Mouse (Mus musculus) E14TG2a.4 (cell line): ENCODE data around the gene Arrb1.

Experiments
- H3K27me3 ChIP-seq: 2 replicates; pipeline ENCODE4 v1.6.1; 2014; ENCODE audit warnings: low read length, control low read depth; ENCODE audit not compliant: insufficient read depth
- H3K36me3 ChIP-seq: 2 replicates; pipeline ENCODE4 v1.6.1; 2014; ENCODE audit warnings: low read length, control low read depth; ENCODE audit not compliant: insufficient read depth
- H3K4me1 ChIP-seq: replicated peaks from 2 replicates; pipeline ENCODE4 v1.6.1; 2014; ENCODE audit warnings: low read depth, low read length, control low read depth
- H3K4me3 ChIP-seq: replicated peaks from 2 replicates; pipeline ENCODE4 v1.5.1; 2014; ENCODE audit warnings: mild to moderate bottlenecking, low read length
- H3K9me3 ChIP-seq: 2 replicates; pipeline ENCODE4 v1.6.1; 2014; ENCODE audit warnings: low read length, control low read depth
- CTCF ChIP-seq: conservative IDR thresholded peaks from 2 replicates; pipeline ENCODE4 v1.5.1; 2014; ENCODE audit warnings: low read length
- NANOG ChIP-seq: IDR thresholded peaks from 2 replicates; pipeline ENCODE4 v1.6.1; 2014; ENCODE audit warnings: borderline replicate concordance, low read length, mixed read lengths
- POU5F1 ChIP-seq: IDR thresholded peaks from 2 replicates; pipeline ENCODE4 v1.6.1; 2014; ENCODE audit warnings: low read length, borderline replicate concordance

The Arrb1 gene

DNA sequence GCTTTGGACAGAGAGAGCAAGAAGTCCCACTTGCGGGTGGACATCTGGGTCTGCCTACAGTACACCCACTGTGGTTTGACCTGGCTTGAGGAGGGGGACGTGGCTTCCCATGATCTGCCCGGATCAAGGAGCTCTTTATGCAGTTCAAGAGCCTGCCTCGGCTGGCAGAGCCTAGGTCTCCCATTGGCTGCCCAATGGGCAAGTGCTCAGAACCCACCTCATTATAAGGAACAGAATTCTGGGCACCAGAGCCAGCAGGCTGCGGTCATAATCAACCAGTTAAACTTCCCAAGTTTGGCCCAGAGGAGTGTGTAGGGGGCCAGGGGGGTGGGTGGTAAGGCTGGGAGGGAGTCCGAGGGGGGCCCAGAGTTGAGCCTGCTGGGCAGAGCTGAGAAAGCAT, 9.0 kb downstream of the Arrb1 start:
- Histone ChIP-seq H3K4me1 (peaks cover 40% of the 10 kb centered on the region), H3K9me3 (no peaks in the 10 kb centered on the region), H3K27me3 (peaks cover 45% of the 10 kb centered on the region), H3K4me3 (no peak overlapping the region), H3K36me3 (no peaks in the 10 kb centered on the region)
- TF ChIP-seq CTCF: no peak
- no peak for TF ChIP-seq NANOG
- no peak for TF ChIP-seq POU5F1

GRCm38 (mm10) chr7:99545885-99546745, 10.8 kb downstream of the Arrb1 start:
- H3K36me3 ChIP-seq: no peaks in the 10 kb centered on the region
- H3K9me3 ChIP-seq: peaks cover 5% of the 10 kb centered on the region; the same call in 1 of the 2 replicates
- peak overlapping the region; percentile 39; the same call in 1 of the 2 replicates for H3K4me3 ChIP-seq
- H3K4me1 ChIP-seq: peaks cover 29% of the 10 kb centered on the region
- TF ChIP-seq NANOG: no peak
- TF ChIP-seq CTCF: no peak
- TF ChIP-seq POU5F1: no peak
- peaks cover 30% of the 10 kb centered on the region for H3K27me3 ChIP-seq

- H3K9me3 ChIP-seq: peaks cover 5% of the 10 kb centered on the region; the same call in 1 of the 2 replicates
- no peaks in the 10 kb centered on the region for H3K36me3 ChIP-seq
- TF ChIP-seq POU5F1 (no peak), CTCF (no peak), NANOG (no peak)
- H3K4me1 ChIP-seq: peaks cover 33% of the 10 kb centered on the region
- peaks cover 13% of the 10 kb centered on the region; the same call in 1 of the 2 replicates for H3K27me3 ChIP-seq
- H3K4me3 ChIP-seq: no peak overlapping the region
Measured at GRCm38 (mm10) chr7:99547584-99548487, 12.6 kb downstream of the Arrb1 start.

- Histone ChIP-seq H3K9me3 (peaks cover 5% of the 10 kb centered on the region; the same call in 1 of the 2 replicates), H3K36me3 (no peaks in the 10 kb centered on the region), H3K4me3 (no peak overlapping the region), H3K4me1 (peaks cover 44% of the 10 kb centered on the region), H3K27me3 (peaks cover 2% of the 10 kb centered on the region; the same call in 1 of the 2 replicates)
- TF ChIP-seq NANOG (no peak), CTCF (no peak; the same call in 1 of the 2 replicates), POU5F1 (no peak)
Measured at GRCm38 (mm10) chr7:99549668-99550067, 14.4 kb downstream of the Arrb1 start.

DNA sequence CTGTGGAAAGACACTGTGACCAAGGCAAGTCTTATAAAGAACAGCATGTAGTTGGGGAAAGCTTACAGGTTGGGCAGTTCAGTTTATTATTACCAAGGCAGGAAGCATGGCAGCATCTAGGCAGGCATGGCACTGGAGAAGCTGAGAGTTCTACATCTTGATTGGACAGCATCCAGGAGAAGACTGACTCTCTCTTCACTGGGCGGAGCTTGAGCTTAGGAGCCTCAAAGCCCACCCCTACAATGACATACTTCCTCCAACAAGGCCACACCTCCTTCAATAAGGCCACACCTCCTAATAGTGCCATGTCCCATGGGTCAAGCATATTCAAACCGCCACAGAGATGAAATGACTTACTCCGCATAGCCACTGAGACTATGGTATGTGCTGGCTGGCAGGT, 16.4 kb downstream of the Arrb1 start:
- H3K27me3 ChIP-seq: no peaks in the 10 kb centered on the region
- peak overlapping the region; percentile 67 for H3K4me3 ChIP-seq
- peaks cover 5% of the 10 kb centered on the region; the same call in 1 of the 2 replicates for H3K9me3 ChIP-seq
- no peaks in the 10 kb centered on the region for H3K36me3 ChIP-seq
- TF ChIP-seq POU5F1 (no peak), NANOG (no peak), CTCF (no peak)
- peaks cover 41% of the 10 kb centered on the region for H3K4me1 ChIP-seq

DNA sequence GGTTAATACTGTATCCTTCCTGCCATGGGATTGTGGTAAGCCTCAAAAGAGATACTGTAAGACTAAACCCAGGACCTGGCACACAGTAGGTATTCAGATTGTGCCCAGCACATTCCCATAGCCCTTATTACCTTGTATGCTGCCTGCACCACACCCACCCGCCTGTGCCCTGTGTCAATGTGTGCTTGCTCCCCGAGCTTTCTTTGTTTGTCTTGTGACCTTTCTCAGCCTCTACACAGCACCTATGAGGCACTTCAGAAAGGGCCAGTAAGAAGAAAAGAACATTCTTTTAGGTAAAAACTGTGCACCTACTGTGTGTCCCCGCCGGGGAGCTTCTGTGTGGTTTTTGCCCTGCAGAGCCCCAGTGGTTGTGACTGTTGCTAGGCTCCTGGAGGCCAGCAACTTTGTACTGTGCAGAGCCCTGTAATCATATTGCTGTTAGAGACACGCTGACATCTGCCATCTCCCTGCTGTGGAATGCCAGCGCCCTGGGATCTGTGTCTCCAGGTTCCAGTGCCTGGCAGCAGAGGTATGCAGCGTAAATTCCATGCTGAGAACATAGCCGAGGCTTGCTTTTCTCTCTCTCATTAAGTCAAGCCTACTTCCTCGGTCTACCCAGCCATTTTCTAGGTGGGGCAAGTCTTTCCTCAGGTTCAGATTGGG, 18.1 kb downstream of the Arrb1 start:
- no peak for TF ChIP-seq NANOG
- no peak for TF ChIP-seq POU5F1
- TF ChIP-seq CTCF: no peak
- peaks cover 6% of the 10 kb centered on the region for H3K27me3 ChIP-seq
- peaks cover 39% of the 10 kb centered on the region for H3K4me1 ChIP-seq
- no peak overlapping the region for H3K4me3 ChIP-seq
- H3K9me3 ChIP-seq: peaks cover 14% of the 10 kb centered on the region
- H3K36me3 ChIP-seq: no peaks in the 10 kb centered on the region

GRCm38 (mm10) chr7:99553885-99554269, 18.6 kb downstream of the Arrb1 start:
- H3K36me3 ChIP-seq: no peaks in the 10 kb centered on the region
- TF ChIP-seq POU5F1 (no peak), CTCF (no peak), NANOG (no peak)
- H3K27me3 ChIP-seq: peaks cover 6% of the 10 kb centered on the region
- H3K9me3 ChIP-seq: peaks cover 14% of the 10 kb centered on the region
- no peak overlapping the region for H3K4me3 ChIP-seq
- H3K4me1 ChIP-seq: peaks cover 44% of the 10 kb centered on the region

DNA sequence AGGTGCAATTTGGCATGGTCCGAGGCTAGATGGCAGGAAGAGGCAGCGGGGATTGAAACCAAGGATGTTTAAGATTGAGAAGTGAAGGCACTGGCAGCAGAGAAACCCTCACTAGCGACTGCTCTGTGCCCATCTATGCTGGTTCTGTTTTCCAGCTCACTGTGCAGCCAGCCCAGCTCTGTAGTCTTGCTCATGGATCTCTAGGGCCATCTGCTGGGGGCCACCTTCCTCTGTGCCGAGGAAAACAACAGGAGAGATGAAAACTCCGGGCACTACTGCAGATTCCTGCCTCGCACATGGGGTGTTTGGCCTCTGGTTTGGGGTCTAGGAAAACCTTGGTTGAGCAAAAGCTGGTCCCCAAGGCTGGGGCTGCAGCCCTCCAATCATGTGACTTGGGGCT, 20.6 kb downstream of the Arrb1 start:
- Histone ChIP-seq H3K36me3 (no peaks in the 10 kb centered on the region), H3K4me1 (peaks cover 63% of the 10 kb centered on the region), H3K4me3 (no peak overlapping the region), H3K27me3 (peaks cover 12% of the 10 kb centered on the region), H3K9me3 (peaks cover 9% of the 10 kb centered on the region)
- TF ChIP-seq NANOG (no peak), CTCF (peak; percentile 34; the same call in 1 of the 2 replicates)
